Mouse (Mus musculus) liver, embryonic 14.5 days (tissue): ENCODE data around the gene Tmem135. TPM values are rescaled to one million over a fixed set of nuclear protein-coding genes. Genes with fewer than 3 reads are reported as not detected.

Source experiments
- ATAC-seq: fragments of 200-750 bp; cut with Nextera tagmentation; 2 replicates; pipeline ENCODE4 v1.8.0; 2017; ENCODE audit warnings: moderate number of reproducible peaks, mild to moderate bottlenecking, moderate library complexity; ENCODE audit not compliant: insufficient read depth
- DNase-seq, 3 experiments: peaks; one replicate each; pipeline ENCODE4 v3.0.0-alpha.2; 2012 to 2013; ENCODE audit warnings: low read depth in 3 of 3, low spot score in 3 of 3
- H3K27ac ChIP-seq: fragments of 300-500 bp; sonication (generic); 2 replicates; pipeline ENCODE4 v1.5.1; 2014; ENCODE audit warnings: moderate library complexity, mild to moderate bottlenecking, control low read depth, inconsistent platforms
- H3K27me3 ChIP-seq: fragments of 300-500 bp; sonication (generic); 2 replicates; pipeline ENCODE4 v1.6.1; 2014; ENCODE audit warnings: mild to moderate bottlenecking, low read length, moderate library complexity; ENCODE audit not compliant: control insufficient read depth, insufficient read depth
- H3K36me3 ChIP-seq: fragments of 300-500 bp; sonication (generic); replicated peaks from 2 replicates; pipeline ENCODE4 v1.6.1; 2014; ENCODE audit warnings: low read depth; ENCODE audit not compliant: control insufficient read depth, insufficient read depth
- H3K4me1 ChIP-seq, 2 experiments: fragments of 200-500 bp in 1 of 2; fragments of 300-500 bp in 1 of 2; sonication (generic) in 1 of 2; replicated peaks; 2 replicates each; pipeline ENCODE4 v1.6.1; 2012 to 2014; ENCODE audit warnings: antibody characterized with exemption in 1 of 2, inconsistent platforms in 1 of 2, low read length in 1 of 2; ENCODE audit not compliant: control insufficient read depth in 2 of 2, insufficient read depth in 2 of 2
- H3K4me2 ChIP-seq: fragments of 300-500 bp; sonication (generic); 2 replicates; pipeline ENCODE4 v1.6.1; 2014; ENCODE audit warnings: low read depth, mild to moderate bottlenecking, control low read depth, moderate library complexity
- H3K4me3 ChIP-seq, 2 experiments: fragments of 200-500 bp in 1 of 2; fragments of 300-500 bp in 1 of 2; sonication (generic) in 1 of 2; 2 replicates each; pipeline ENCODE4 v1.5.1; 2012 to 2014; ENCODE audit warnings: low read depth in 2 of 2, low read length in 2 of 2, mild to moderate bottlenecking in 2 of 2, control low read depth in 1 of 2, inconsistent platforms in 1 of 2, moderate library complexity in 1 of 2; ENCODE audit not compliant: insufficient read depth in 1 of 2
- H3K9ac ChIP-seq: fragments of 300-500 bp; sonication (generic); replicated peaks from 2 replicates; pipeline ENCODE4 v1.6.1; 2014; ENCODE audit warnings: mild to moderate bottlenecking, control low read depth, moderate library complexity
- H3K9me3 ChIP-seq: fragments of 300-500 bp; sonication (generic); 2 replicates; pipeline ENCODE4 v1.6.1; 2016; ENCODE audit warnings: low read length, mixed read lengths; ENCODE audit not compliant: control insufficient read depth
- CTCF ChIP-seq: IDR thresholded peaks from 2 replicates; pipeline ENCODE4 v1.5.1; 2016; ENCODE audit warnings: antibody characterized with exemption, low read depth, control low read depth
- EP300 ChIP-seq: IDR thresholded peaks from 2 replicates; pipeline ENCODE4 v1.6.1; 2016; ENCODE audit warnings: antibody characterized with exemption, low read depth
- WGBS: fragments of 180-500 bp; shearing (Covaris S2); extraction: QIAGEN DNeasy Blood & Tissue Kit; methylation state at CpG from one replicate; pipeline ENCODE4 v1.1.7; 2014; ENCODE audit not compliant: insufficient replicate concordance; 5-methylcytosine and 5-hydroxymethylcytosine counted together
- polyA plus RNA-seq, 2 experiments: library from polyadenylated mRNA; depleted of rRNA in 1 of 2; stranded (reverse) in 1 of 2; unstranded in 1 of 2; fragments of >200 nt; fragmentation: Nextera tagmentation in 1 of 2; extraction: Ambion mirVana in 1 of 2; gene quantifications; 2 replicates each; pipeline versions ENCODE4 v1.2.1 to v1.2.3; 2012 to 2014

Tmem135 gene
- polyA plus RNA-seq, 2 experiments, result 5.4 to 12.7 TPM

DNA sequence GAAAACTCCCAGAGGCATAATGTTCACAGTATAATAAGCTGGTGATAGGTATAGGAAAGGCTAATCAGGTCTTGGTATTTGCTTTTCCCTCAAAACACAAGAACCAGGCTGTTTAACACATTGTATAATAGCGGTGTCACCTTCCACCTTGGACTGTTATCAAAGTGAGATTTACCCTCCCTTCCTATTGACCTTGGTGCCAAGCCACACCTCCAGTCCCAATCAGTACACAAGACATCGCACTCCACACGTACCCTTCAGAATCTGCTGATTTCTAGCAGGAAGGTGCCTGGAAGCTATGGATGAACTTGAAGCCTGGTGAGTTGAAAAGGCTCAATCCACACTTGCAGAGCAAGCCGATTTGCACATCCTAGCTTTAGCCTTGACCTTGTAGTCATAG is 12.2 kb downstream of the Tmem135 start:
- no peak for ATAC-seq
- no peak for DNase-seq
- Histone ChIP-seq H3K4me2 (no peak overlapping the region), H3K9ac (no peak overlapping the region), H3K27me3 (no peaks in the 10 kb centered on the region), H3K27ac (no peak overlapping the region), H3K36me3 (no peaks in the 10 kb centered on the region), H3K4me3 (no peak overlapping the region), H3K9me3 (no peaks in the 10 kb centered on the region), H3K4me1 (peaks cover 0 to 3% of the 10 kb centered on the region in 2 experiments; a peak in 2 of 4 replicates)
- TF ChIP-seq CTCF (no peak), EP300 (no peak)
- WGBS, result 60% methylated on average over 4 of the region's 4 CpGs

DNA sequence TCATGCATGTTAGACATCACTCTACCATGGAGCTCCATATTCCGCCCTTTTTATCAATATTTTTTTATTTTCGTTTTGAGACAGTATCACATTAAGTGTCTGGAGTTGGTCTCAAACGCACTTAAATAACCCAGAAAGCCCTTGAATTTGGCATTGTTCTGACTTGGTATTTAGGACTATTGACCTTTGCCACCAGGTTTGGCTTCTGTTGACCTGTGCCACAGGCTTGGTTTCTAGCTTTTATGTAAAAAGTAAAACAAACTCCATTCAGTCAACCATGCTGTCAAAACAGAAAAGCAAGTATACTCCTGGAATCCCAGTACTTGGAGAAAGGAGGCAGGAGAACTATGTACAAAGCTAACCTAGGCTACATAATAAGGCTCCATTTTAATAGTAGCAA is 12.7 kb downstream of the Tmem135 start:
- Histone ChIP-seq H3K4me1 (peaks cover 0 to 3% of the 10 kb centered on the region in 2 experiments; a peak in 2 of 4 replicates), H3K4me3 (no peak overlapping the region), H3K9me3 (no peaks in the 10 kb centered on the region), H3K27me3 (no peaks in the 10 kb centered on the region), H3K27ac (no peak overlapping the region), H3K4me2 (no peak overlapping the region), H3K9ac (no peak overlapping the region), H3K36me3 (no peaks in the 10 kb centered on the region)
- WGBS, result 68% methylated on average over 3 of the region's 3 CpGs
- ATAC-seq, result no peak
- no peak for TF ChIP-seq CTCF
- TF ChIP-seq EP300, result no peak
- no peak for DNase-seq

DNA sequence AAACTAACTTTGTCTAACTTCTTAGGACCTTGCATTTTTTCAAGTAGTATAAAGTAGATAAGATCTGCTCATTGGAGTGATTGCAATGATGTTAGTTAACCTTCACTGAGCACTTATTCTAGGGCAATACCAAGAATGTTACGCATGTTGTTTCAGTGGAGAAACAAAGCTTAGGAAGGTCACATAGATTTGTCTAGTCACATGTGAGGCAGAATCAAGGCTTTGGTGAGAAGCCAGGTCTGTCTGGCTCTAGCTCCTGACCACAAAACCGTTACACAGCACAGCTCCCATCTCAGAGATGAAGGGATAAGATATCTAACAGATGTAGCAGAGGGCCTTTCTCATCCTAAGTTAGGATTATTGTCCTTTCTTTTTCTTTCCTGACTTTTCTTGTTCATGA is 13.4 kb downstream of the Tmem135 start:
- H3K4me1 ChIP-seq, result peaks cover 0 to 3% of the 10 kb centered on the region in 2 experiments; a peak in 2 of 4 replicates
- DNase-seq, result no peak
- H3K9me3 ChIP-seq, result no peaks in the 10 kb centered on the region
- no peaks in the 10 kb centered on the region for H3K36me3 ChIP-seq
- no peak overlapping the region for H3K9ac ChIP-seq
- WGBS, result 57% methylated on average over 2 of the region's 2 CpGs
- H3K27me3 ChIP-seq, result no peaks in the 10 kb centered on the region
- TF ChIP-seq EP300 (no peak), CTCF (no peak)
- ATAC-seq, result no peak
- no peak overlapping the region for H3K27ac ChIP-seq
- no peak overlapping the region for H3K4me2 ChIP-seq
- no peak overlapping the region for H3K4me3 ChIP-seq

DNA sequence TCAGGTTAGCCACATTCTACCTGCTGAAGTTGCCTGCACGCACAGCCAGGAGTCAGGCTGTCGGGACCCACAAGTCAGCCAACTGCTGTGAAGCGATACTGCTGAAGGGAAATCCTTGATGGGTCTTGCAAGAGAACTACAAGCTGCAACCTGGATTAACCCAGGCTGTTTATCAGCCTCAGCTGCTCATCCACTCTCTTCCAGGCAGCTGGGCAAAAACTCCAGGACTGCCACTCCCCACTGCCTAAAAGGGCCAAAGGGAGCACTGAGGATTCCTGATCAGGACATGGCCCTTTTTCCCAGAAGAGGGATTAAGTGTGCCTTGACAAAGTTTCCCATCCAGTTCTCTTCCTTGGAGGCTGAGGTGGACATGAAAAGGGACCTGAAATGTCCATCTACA is 15.0 kb downstream of the Tmem135 start:
- TF ChIP-seq EP300 (no peak), CTCF (no peak)
- DNase-seq (no peak), ATAC-seq (no peak)
- no peaks in the 10 kb centered on the region for H3K27me3 ChIP-seq
- no peak overlapping the region for H3K4me2 ChIP-seq
- peaks cover 0 to 3% of the 10 kb centered on the region in 2 experiments; a peak in 2 of 4 replicates for H3K4me1 ChIP-seq
- H3K27ac ChIP-seq, result no peak overlapping the region
- WGBS, result 57% methylated on average over 3 of the region's 3 CpGs
- H3K9ac ChIP-seq, result no peak overlapping the region
- no peaks in the 10 kb centered on the region for H3K36me3 ChIP-seq
- no peaks in the 10 kb centered on the region for H3K9me3 ChIP-seq
- no peak overlapping the region for H3K4me3 ChIP-seq

DNA sequence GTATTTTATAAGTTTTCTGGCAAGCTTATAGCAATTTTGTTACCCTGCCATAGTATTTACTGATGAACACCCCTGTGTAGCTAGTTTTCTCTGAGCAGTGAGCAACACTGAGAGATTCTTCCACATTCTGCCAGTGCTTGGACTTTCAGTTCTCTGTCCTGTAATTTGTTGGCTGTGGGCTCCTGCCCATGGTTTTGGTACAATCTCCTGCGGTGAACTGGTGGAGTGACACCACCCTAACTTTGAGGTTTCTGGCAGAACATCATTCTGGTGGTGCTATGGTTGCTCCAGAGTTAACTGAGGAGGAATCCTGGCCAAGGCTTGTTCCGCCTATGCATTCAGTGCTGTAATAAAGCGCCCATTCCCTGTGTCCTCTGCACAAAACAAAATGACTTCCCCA is 21.1 kb downstream of the Tmem135 start:
- no peaks in the 10 kb centered on the region for H3K9me3 ChIP-seq
- H3K36me3 ChIP-seq, result no peaks in the 10 kb centered on the region
- H3K9ac ChIP-seq, result no peak overlapping the region
- no peak for TF ChIP-seq CTCF
- no peak for TF ChIP-seq EP300
- WGBS, result 74% methylated on average over 3 of the region's 3 CpGs
- no peak for ATAC-seq
- no peak overlapping the region for H3K4me3 ChIP-seq
- H3K27me3 ChIP-seq, result no peaks in the 10 kb centered on the region
- H3K4me2 ChIP-seq, result no peak overlapping the region
- no peak overlapping the region for H3K27ac ChIP-seq
- no peaks in the 10 kb centered on the region; a peak in 2 of 4 replicates for H3K4me1 ChIP-seq
- DNase-seq, result no peak
